Mouse (Mus musculus) myocyte (in vitro differentiated cells): ENCODE data around the gene Wbp2nl.

Experiments used
- MAX ChIP-seq: IDR thresholded peaks from one replicate; pipeline ENCODE4 v1.6.1; 2011; ENCODE audit warnings: low read depth, mild to moderate bottlenecking, control low read depth
- POLR2A ChIP-seq: IDR thresholded peaks from one replicate; pipeline ENCODE4 v1.6.1; 2011; ENCODE audit warnings: low read depth, mild to moderate bottlenecking, control low read depth, moderate library complexity; ENCODE audit not compliant: insufficient read length
- TCF12 ChIP-seq: IDR thresholded peaks from one replicate; pipeline ENCODE4 v1.6.1; 2011; ENCODE audit warnings: mild to moderate bottlenecking, control low read depth; ENCODE audit not compliant: poor library complexity, insufficient read depth, severe bottlenecking
- TCF3 ChIP-seq: IDR thresholded peaks from one replicate; pipeline ENCODE4 v1.6.1; 2011; ENCODE audit warnings: low read depth, control low read depth; ENCODE audit not compliant: insufficient read length

- TF ChIP-seq TCF3: no peak
- TF ChIP-seq POLR2A: no peak
- TF ChIP-seq MAX: no peak
- no peak for TF ChIP-seq TCF12
Measured at GRCm38 (mm10) chr15:82272295-82272694, 26.5 kb upstream of the Wbp2nl start.
